Mouse (Mus musculus) liver, embryonic 15.5 days (tissue): Measurements from ENCODE around the gene Rbpjl. TPM values are rescaled to one million over a fixed set of nuclear protein-coding genes. Genes with fewer than 3 reads are reported as not detected.

ENCODE experiments used
- ATAC-seq: fragments of 200-750 bp; cut with Nextera tagmentation; 2 replicates; pipeline ENCODE4 v1.8.0; 2017; ENCODE audit warnings: moderate number of reproducible peaks, mild to moderate bottlenecking, moderate library complexity; ENCODE audit not compliant: insufficient read depth
- H3K27ac ChIP-seq: fragments of 300-500 bp; sonication (generic); replicated peaks from 2 replicates; pipeline ENCODE4 v1.5.1; 2015; ENCODE audit warnings: mild to moderate bottlenecking, inconsistent platforms
- H3K27me3 ChIP-seq: fragments of 300-500 bp; sonication (generic); 2 replicates; pipeline ENCODE4 v1.6.1; 2015; ENCODE audit warnings: mild to moderate bottlenecking, inconsistent platforms
- H3K36me3 ChIP-seq: fragments of 300-500 bp; sonication (generic); replicated peaks from 2 replicates; pipeline ENCODE4 v1.6.1; 2015; ENCODE audit warnings: moderate library complexity, mild to moderate bottlenecking, inconsistent platforms
- H3K4me1 ChIP-seq: fragments of 300-500 bp; sonication (generic); replicated peaks from 2 replicates; pipeline ENCODE4 v1.6.1; 2015; ENCODE audit warnings: inconsistent platforms
- H3K4me2 ChIP-seq: fragments of 300-500 bp; sonication (generic); 2 replicates; pipeline ENCODE4 v1.6.1; 2015; ENCODE audit warnings: moderate library complexity, mild to moderate bottlenecking, inconsistent platforms
- H3K4me3 ChIP-seq: fragments of 300-500 bp; sonication (generic); replicated peaks from 2 replicates; pipeline ENCODE4 v1.5.1; 2015; ENCODE audit warnings: mild to moderate bottlenecking, inconsistent platforms
- H3K9ac ChIP-seq: fragments of 300-500 bp; sonication (generic); 2 replicates; pipeline ENCODE4 v1.6.1; 2015; ENCODE audit warnings: moderate library complexity, mild to moderate bottlenecking, inconsistent platforms
- H3K9me3 ChIP-seq: fragments of 300-500 bp; sonication (generic); replicated peaks from 2 replicates; pipeline ENCODE4 v1.6.1; 2016; ENCODE audit warnings: inconsistent platforms
- WGBS: fragments of 180-500 bp; shearing (Covaris S2); methylation state at CpG from one replicate; pipeline ENCODE4 v1.1.7; 2015; ENCODE audit warnings: mixed read lengths; ENCODE audit not compliant: insufficient replicate concordance; 5-methylcytosine and 5-hydroxymethylcytosine counted together
- polyA plus RNA-seq: library from polyadenylated mRNA; unstranded; fragments of >200 nt; fragmentation: Nextera tagmentation; extraction: Ambion mirVana; gene quantifications from 2 replicates; pipeline ENCODE4 v1.2.1, GENCODE M21; 2015

Gene Rbpjl
- polyA plus RNA-seq, 1 experiment from 2014 or later = 0.07 TPM

- WGBS = 63% methylated on average over 1 of the region's 1 CpGs
- H3K9ac ChIP-seq = no peak overlapping the region
- no peak overlapping the region for H3K4me2 ChIP-seq
- no peak overlapping the region for H3K27ac ChIP-seq
- H3K27me3 ChIP-seq = peaks cover 24% of the 10 kb centered on the region
- no peak for ATAC-seq
- H3K4me1 ChIP-seq = no peaks in the 10 kb centered on the region
- no peaks in the 10 kb centered on the region for H3K36me3 ChIP-seq
- H3K4me3 ChIP-seq = no peak overlapping the region
- H3K9me3 ChIP-seq = no peaks in the 10 kb centered on the region
Observed at GRCm38 (mm10) chr2:164448140-164448539, 45.2 kb downstream of the Rbpjl start.

DNA sequence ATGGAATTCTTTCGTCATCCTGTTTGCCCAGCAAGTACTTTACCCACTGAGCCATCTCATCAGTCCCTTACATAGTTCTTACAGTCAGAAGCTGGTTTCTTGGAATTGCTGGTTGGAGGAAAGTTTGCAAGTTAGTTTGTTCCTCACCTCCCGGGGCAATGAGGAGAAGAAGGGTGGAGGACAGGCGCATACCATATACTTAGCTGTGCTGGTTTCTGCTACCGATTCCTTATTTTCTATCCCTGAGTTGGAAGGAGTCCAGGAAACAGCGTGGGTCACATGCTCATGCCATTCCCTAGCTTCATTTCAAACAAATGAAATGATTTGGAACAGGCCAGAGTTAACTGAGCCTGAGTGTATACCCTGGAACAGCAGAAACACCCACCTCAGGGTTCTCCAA lies 46.0 kb downstream of the Rbpjl start:
- H3K9me3 ChIP-seq = no peaks in the 10 kb centered on the region
- no peak overlapping the region for H3K9ac ChIP-seq
- H3K27me3 ChIP-seq = peaks cover 16% of the 10 kb centered on the region
- no peak overlapping the region for H3K4me2 ChIP-seq
- H3K27ac ChIP-seq = no peak overlapping the region
- no peak overlapping the region for H3K4me3 ChIP-seq
- 0 out of 2 replicates have a peak, but pooled peaks cover under 1% of the 10 kb centered on the region for H3K4me1 ChIP-seq
- H3K36me3 ChIP-seq = no peaks in the 10 kb centered on the region
- ATAC-seq = no peak
- WGBS = 63% methylated on average over 5 of the region's 5 CpGs

DNA sequence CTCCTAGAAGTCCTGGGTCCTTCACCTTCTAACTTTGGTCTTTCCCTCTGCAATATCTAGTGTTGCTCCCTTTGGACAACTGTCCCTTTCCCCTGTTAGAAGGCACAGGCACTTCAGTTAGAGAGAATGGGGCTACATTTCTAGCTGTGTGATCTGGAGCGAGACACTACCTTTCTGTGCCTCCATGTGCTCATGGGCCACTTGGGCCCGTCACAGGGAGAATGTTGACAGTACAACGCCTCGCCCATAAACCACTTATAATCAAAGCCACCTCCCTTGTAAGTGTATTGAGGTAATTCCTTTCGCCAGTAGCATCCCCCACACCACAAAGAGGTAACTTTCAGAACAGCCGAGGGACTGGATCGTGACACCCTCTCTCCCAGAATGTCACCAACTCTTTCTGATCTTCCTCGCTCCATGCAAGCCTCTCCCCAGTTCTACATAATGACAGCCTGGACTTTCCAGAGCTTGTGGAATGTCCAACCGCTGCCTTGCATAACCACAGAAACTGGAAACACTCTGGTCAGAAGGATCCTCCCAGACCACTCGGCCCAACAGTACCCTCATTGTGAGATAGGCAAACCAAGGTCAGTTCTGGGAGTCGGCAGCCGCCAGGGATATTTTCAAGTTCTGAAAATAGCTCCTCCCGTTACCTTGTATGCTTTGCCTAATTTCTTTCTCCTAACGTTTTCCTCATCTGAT lies 46.6 kb downstream of the Rbpjl start:
- ATAC-seq = no peak
- no peaks in the 10 kb centered on the region for H3K36me3 ChIP-seq
- no peak overlapping the region for H3K4me3 ChIP-seq
- H3K4me2 ChIP-seq = no peak overlapping the region
- H3K9me3 ChIP-seq = no peaks in the 10 kb centered on the region
- H3K4me1 ChIP-seq = 0 out of 2 replicates have a peak, but pooled peaks cover 5% of the 10 kb centered on the region
- peaks cover 10% of the 10 kb centered on the region for H3K27me3 ChIP-seq
- no peak overlapping the region for H3K9ac ChIP-seq
- no peak overlapping the region for H3K27ac ChIP-seq
- WGBS = 68% methylated on average over 14 of the region's 14 CpGs

GRCm38 (mm10) chr2:164452000-164452676 lies 49.2 kb downstream of the Rbpjl start:
- no peaks in the 10 kb centered on the region for H3K9me3 ChIP-seq
- no peak overlapping the region for H3K4me3 ChIP-seq
- no peak overlapping the region for H3K9ac ChIP-seq
- no peak overlapping the region for H3K27ac ChIP-seq
- peaks cover 22% of the 10 kb centered on the region; the same call in 1 of the 2 replicates for H3K4me1 ChIP-seq
- 50% methylated on average over 13 of the region's 13 CpGs for WGBS
- no peak overlapping the region for H3K4me2 ChIP-seq
- no peak for ATAC-seq
- peaks cover 4% of the 10 kb centered on the region; the same call in 1 of the 2 replicates for H3K27me3 ChIP-seq
- H3K36me3 ChIP-seq = no peaks in the 10 kb centered on the region

DNA sequence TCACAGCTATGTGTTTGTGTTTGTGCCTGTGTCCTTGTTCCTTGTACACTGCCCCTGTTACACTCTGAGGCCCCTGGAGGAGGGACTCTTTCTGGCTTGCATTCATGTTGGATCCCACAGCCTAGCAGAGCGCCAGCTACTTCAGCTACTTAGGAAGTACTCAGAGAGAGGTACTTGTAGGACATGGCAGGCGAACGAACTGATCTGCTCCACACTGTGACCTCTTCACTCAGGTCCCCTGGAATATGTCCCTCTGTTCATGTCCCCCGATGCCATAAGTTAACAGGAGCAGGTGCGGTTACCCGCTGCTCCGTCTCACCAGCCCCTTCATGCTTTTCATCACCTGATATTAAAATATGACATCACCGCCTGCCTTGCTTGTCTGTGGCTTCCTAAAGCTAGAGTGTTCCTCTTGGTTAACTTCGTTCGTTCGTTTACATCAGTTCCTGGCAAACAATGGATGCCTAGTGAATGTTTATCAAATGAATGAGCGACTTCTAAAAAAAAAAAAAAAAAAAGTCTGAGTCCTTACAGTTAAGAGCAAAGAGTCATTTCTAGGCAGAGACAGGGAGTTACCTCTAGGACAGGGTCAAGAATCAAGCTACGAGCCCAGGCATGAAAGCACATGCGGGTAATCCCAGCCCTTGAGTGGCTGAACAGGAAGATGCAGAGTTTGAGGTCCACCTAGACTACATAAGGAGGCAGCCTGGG lies 50.3 kb downstream of the Rbpjl start:
- H3K9ac ChIP-seq = no peak overlapping the region
- no peaks in the 10 kb centered on the region for H3K9me3 ChIP-seq
- no peak for ATAC-seq
- no peak overlapping the region for H3K4me2 ChIP-seq
- no peaks in the 10 kb centered on the region for H3K36me3 ChIP-seq
- H3K4me1 ChIP-seq = peaks cover 22% of the 10 kb centered on the region; the same call in 1 of the 2 replicates
- no peak overlapping the region for H3K4me3 ChIP-seq
- H3K27ac ChIP-seq = no peak overlapping the region
- peaks cover 4% of the 10 kb centered on the region; the same call in 1 of the 2 replicates for H3K27me3 ChIP-seq
- 58% methylated on average over 14 of the region's 14 CpGs for WGBS

DNA sequence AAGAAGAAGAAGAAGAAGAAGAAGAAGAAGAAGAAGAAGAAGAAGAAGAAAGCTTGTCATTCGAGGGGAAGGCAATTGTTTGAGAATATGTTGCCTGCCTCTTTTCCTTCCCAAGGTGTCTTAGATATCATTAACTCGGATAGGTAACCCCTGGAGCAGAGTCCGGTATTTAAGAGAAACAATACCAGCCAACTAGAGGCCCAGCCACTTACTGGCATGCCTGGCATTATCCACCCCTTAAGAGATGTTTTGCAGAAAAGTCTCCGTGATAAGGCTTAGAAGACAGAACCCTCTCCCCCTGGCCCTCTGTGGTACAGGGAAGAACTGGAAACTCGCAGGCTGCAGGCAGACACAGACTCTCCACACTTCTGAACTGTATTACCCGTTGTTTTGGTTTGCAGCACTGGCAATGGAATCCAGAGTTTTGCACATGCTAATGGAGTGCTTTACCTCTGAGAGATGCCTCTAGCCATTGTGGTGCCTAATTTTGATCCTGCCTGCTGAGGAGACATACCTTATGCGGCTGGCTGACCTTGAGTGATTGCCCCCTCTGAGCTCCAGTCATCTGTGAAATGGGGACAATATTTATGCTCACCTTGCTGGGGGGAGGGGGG lies 51.1 kb downstream of the Rbpjl start:
- Histone ChIP-seq H3K9me3 (no peaks in the 10 kb centered on the region), H3K27me3 (peaks cover 4% of the 10 kb centered on the region; the same call in 1 of the 2 replicates), H3K36me3 (no peaks in the 10 kb centered on the region), H3K27ac (peak overlapping the region; percentile 49; the same call in 1 of the 2 replicates), H3K4me1 (peaks cover 22% of the 10 kb centered on the region; the same call in 1 of the 2 replicates), H3K4me2 (no peak overlapping the region), H3K4me3 (no peak overlapping the region), H3K9ac (no peak overlapping the region)
- 50% methylated on average over 7 of the region's 7 CpGs for WGBS
- no peak for ATAC-seq

DNA sequence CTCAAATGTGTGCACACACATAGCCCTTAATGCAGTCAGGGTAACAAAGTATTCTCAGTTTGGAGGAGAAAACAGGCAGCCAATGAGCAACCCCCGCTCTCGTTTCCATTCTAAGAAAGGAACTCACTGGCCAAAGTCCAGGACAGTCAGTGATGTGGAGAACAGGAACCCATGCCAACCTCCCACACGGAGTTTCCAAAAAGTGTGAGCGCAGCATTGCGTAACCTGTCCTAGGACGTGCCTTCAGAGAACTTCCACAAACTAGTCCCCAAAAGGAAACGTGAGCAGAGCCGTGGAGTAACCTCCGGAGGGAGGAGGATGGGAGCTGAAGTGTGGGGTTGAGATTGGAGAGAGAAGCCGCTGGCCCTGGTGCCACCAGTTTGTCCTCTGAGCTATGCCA lies 51.9 kb downstream of the Rbpjl start:
- WGBS = 39% methylated on average over 10 of the region's 10 CpGs
- H3K9ac ChIP-seq = no peak overlapping the region
- peaks cover 22% of the 10 kb centered on the region; the same call in 1 of the 2 replicates for H3K4me1 ChIP-seq
- no peak overlapping the region for H3K4me3 ChIP-seq
- peak overlapping the region; percentile 49 for H3K27ac ChIP-seq
- no peaks in the 10 kb centered on the region for H3K9me3 ChIP-seq
- no peaks in the 10 kb centered on the region for H3K36me3 ChIP-seq
- no peak overlapping the region for H3K4me2 ChIP-seq
- no peak; the same call in 1 of the 2 replicates for ATAC-seq
- peaks cover 4% of the 10 kb centered on the region; the same call in 1 of the 2 replicates for H3K27me3 ChIP-seq

DNA sequence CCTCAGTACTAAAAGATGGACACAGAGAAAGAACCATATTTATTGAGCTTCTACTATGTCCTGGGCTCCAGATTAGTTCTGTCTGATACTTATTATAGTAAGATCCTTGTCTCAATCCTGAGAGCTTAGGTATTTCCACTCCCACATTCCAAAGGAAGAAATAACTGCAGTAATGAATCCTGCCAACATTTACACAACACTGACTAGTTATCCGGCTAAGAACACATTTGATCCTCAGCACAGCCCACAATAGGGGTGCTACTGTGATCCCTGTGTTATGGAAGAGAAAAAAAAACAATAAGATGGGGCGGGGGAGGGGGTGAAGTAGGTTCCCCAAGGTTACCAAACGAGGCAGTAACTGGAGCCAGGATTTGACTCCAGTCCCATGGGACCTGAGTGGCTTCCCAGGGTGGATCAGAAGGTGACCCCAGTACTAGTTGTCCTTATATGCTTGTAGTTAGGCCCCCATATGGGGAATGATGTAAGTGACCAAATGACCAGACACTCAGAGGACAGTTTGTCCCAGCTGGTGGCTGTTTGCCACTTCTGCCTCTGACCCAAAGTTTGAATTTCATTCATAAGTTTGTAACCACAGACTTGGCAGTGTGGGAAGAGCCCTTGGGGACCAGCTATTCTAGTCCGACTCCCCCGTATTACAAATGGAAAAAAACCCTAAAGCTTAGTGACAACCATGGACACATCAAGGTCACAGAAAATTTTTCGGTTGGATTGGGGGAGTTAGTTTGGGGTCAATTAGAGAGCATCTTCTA lies 52.7 kb downstream of the Rbpjl start:
- no peak overlapping the region for H3K4me2 ChIP-seq
- H3K4me1 ChIP-seq = peaks cover 22% of the 10 kb centered on the region; the same call in 1 of the 2 replicates
- WGBS = 46% methylated on average over 6 of the region's 6 CpGs
- ATAC-seq = no peak
- H3K27me3 ChIP-seq = peaks cover 4% of the 10 kb centered on the region; the same call in 1 of the 2 replicates
- no peak overlapping the region for H3K9ac ChIP-seq
- H3K4me3 ChIP-seq = no peak overlapping the region
- H3K9me3 ChIP-seq = no peaks in the 10 kb centered on the region
- H3K36me3 ChIP-seq = no peaks in the 10 kb centered on the region
- peak overlapping the region; percentile 35 for H3K27ac ChIP-seq

GRCm38 (mm10) chr2:164456413-164456812 lies 53.5 kb downstream of the Rbpjl start:
- Histone ChIP-seq H3K27me3 (peaks cover 4% of the 10 kb centered on the region; the same call in 1 of the 2 replicates), H3K36me3 (no peaks in the 10 kb centered on the region), H3K4me1 (peaks cover 23% of the 10 kb centered on the region), H3K9me3 (no peaks in the 10 kb centered on the region), H3K4me2 (no peak overlapping the region), H3K27ac (peak overlapping the region; percentile 55; the same call in 1 of the 2 replicates), H3K4me3 (no peak overlapping the region), H3K9ac (no peak overlapping the region)
- ATAC-seq = no peak
- 59% methylated on average over 1 of the region's 1 CpGs for WGBS

DNA sequence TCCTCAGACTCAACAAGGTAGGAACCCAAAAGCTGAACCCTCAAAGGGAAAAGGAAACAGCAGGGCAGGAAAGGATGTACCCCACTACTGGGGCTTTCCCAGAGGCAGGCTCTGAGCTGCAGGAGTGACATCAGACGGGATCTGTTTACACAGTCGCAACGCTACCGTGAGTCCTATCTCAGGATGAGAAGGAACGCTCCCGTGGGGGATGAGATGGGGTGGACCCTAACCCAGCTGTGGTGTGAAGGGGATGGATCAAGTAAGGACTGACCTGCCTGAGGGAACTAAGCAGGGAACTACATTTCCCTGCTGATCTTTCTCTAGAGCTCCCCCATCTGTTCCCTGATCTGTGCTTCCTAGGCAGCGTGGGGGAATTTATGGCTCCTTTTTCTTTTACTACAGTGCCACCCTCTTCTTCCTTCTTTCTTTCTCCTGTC lies 53.9 kb downstream of the Rbpjl start, which contains the start of gene Sys1:
Sys1 (plus strand) TSS at position 101 of the 437 bp plus-strand sequence.
- H3K27me3 ChIP-seq = peaks cover 4% of the 10 kb centered on the region; the same call in 1 of the 2 replicates
- peak within 1 kb of the TSS; percentile 23 for H3K4me2 ChIP-seq
- no peaks in the 10 kb centered on the region for H3K9me3 ChIP-seq
- no peak within 1 kb of the TSS for H3K9ac ChIP-seq
- WGBS = 7% methylated on average over 7 of the region's 7 CpGs
- H3K36me3 ChIP-seq = no peaks in the 10 kb centered on the region
- no peak for ATAC-seq
- H3K4me3 ChIP-seq = no peak within 1 kb of the TSS
- peak within 1 kb of the TSS; percentile 71; the same call in 1 of the 2 replicates for H3K27ac ChIP-seq
- H3K4me1 ChIP-seq = peaks cover 28% of the 10 kb centered on the region
